8 mouse cellular contexts compared by ENCODE assay signal in the genomic region with DNA sequence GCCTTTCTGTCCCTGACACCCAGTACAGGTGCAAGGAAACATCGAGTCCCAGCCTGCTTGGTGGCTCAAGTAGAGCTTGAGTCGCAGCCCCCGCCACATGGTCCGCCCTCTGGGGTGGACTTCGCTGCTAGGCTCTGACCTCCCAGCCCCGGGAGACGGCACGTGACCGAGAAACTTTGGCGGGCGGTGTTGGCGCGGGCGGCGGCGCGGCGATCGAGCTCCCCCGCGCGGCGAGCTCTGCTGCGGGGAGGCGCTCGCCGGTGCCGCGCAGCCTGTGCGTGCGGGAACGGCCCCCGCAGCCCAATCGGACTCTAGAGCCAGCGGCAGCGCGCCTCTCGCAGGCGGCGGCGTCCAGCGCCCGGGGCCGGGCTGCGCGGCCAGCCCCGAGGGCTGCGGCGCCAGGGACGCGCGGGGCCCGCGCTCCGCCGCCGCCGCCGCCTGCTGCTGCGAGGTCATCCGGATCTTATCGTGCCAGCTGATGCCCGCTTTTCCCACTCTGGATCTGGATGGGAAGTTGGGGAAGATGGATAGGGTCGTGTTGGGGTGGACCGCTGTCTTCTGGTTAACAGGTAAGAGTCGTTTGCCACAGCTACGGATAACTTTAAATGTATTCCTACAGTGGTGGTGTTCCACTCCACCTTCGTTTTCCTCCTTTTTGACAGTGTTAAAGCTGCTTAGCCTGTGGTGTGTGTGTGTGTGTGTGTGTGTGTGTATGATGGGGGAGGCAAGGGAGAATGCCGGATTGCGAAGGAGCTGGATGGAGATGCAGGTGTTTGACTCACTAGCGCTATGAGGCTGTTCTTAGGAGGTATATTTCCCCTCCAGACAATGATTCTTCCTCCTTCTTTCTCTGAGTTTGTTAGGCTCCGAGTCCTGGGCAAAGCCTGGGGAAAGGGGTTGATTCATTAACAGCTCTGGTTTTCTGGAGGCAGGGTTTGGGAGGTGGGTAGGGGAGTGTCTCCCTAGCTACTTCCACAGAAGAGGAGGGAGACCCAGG. TPM values are rescaled to one million over a fixed set of nuclear protein-coding genes. Genes with fewer than 3 reads are reported as not detected.
DNase-seq lines count a peak whose midpoint lies in the region; ATAC-seq lines count a peak whose summit lies in the region.

A gene (plus strand): TSS at position 242 of the 997 bp plus-strand sequence.

- peaks cover 8% of the 10 kb centered on the region; the same call in 1 of the 2 replicates for H3K27me3 ChIP-seq in hindbrain, embryonic 13.5 days

- H3K36me3 ChIP-seq in hindbrain, embryonic 13.5 days: no peaks in the 10 kb centered on the region

- peak; percentile 79 for DNase-seq in Muller cell, postnatal 12 days (ENCODE audit: inconsistent ontology term)
- DNase-seq in cerebellum, adult 9-10 months: peak; percentile 26
- peak; percentile 66 for DNase-seq in gastrocnemius, adult 18-20 months (ENCODE audit: low spot score)
- peak; percentile 66 to 70 for DNase-seq in layer of hippocampus, postnatal 36 days
- peak; percentile 55 for DNase-seq in lung, postnatal 14 days
- DNase-seq in retina, postnatal 1 day: peak; percentile 87
- no peak for DNase-seq in spleen, postnatal 10 days (ENCODE audit: low spot score in 2 of 2)

- H3K4me1 ChIP-seq in hindbrain, embryonic 13.5 days (replicated peaks): peaks cover 32% of the 10 kb centered on the region

- under 1% methylated on average over 72 of the region's 72 CpGs for WGBS in hindbrain, embryonic 13.5 days

- no peaks in the 10 kb centered on the region for H3K9me3 ChIP-seq in hindbrain, embryonic 13.5 days

- peak within 1 kb of the TSS; percentile 60 for H3K4me3 ChIP-seq in hindbrain, embryonic 13.5 days

- ATAC-seq in hindbrain, embryonic 13.5 days (ENCODE audit: low FRiP score): peak; percentile 68

- peak within 1 kb of the TSS; percentile 79 for H3K9ac ChIP-seq in hindbrain, embryonic 13.5 days

- H3K4me2 ChIP-seq in hindbrain, embryonic 13.5 days: peak within 1 kb of the TSS; percentile 87

- H3K27ac ChIP-seq in hindbrain, embryonic 13.5 days: peak within 1 kb of the TSS; percentile 56

RNA-seq across cellular contexts. Expression of the gene that starts here (rescaled TPM):
- total RNA-seq in gastrocnemius, adult 18-20 months (2021): 1 to 10 TPM; 1.3 to 1.8 TPM
- polyA plus RNA-seq in hindbrain, embryonic 13.5 days (2015; fragmentation: Nextera tagmentation; extraction: Ambion mirVana): 3.5 and 3.6 TPM in 2 replicates
- 10 to 100 TPM; 66.1 to 69.9 TPM for total RNA-seq in layer of hippocampus, postnatal 36 days (2021)

Comparison
In these comparisons a context has a peak if more than half of its experiments do, and no peak if none do; other contexts are left out.
1. RNA of the gene that starts here (total RNA-seq): 66.1 to 69.9 TPM in layer of hippocampus, postnatal 36 days; 1.3 to 1.8 TPM in gastrocnemius, adult 18-20 months; every median in the first group is over 10 times any median in the second.
2. DNase-seq: peak in Muller cell, postnatal 12 days (single experiment), cerebellum, adult 9-10 months (single experiment), gastrocnemius, adult 18-20 months (single experiment), layer of hippocampus, postnatal 36 days (2 of 2), lung, postnatal 14 days (single experiment) and retina, postnatal 1 day (single experiment); none in spleen, postnatal 10 days (0 of 2).